Mouse (Mus musculus) heart, adult 11 months (tissue): Measurements from ENCODE around the gene Olfr24.
"Not testable (repeated sequence)": the region's sequence is repeated elsewhere in the genome, so short reads cannot be mapped to it uniquely, and the experiment has no call there.

Source experiments
- DNase-seq: peaks from one replicate; pipeline ENCODE4 v3.0.0; 2022

The Olfr24 gene

GRCm38 (mm10) chr9:18763896-18764295 is at the start of gene Olfr24:
Gene Olfr24, minus strand, starts transcription at chr9:18763996.
- DNase-seq: no peak

- DNase-seq: peak; percentile 51
Measured at GRCm38 (mm10) chr9:18785316-18785715, 21.5 kb upstream of the Olfr24 start.

- no peak for DNase-seq
Measured at GRCm38 (mm10) chr9:18779476-18779875, 15.7 kb upstream of the Olfr24 start.

GRCm38 (mm10) chr9:18778981-18779380 is 15.2 kb upstream of the Olfr24 start:
- no peak for DNase-seq

- no peak for DNase-seq
Measured at GRCm38 (mm10) chr9:18755595-18755994, 8.2 kb downstream of the Olfr24 start.

GRCm38 (mm10) chr9:18744639-18745038 is 19.2 kb downstream of the Olfr24 start:
- DNase-seq: no peak

GRCm38 (mm10) chr9:18734177-18734576 is 29.6 kb downstream of the Olfr24 start:
- not testable (repeated sequence) for DNase-seq

- DNase-seq: no peak
Measured at GRCm38 (mm10) chr9:18722712-18723099, 41.1 kb downstream of the Olfr24 start.

GRCm38 (mm10) chr9:18721931-18722711 is 41.7 kb downstream of the Olfr24 start:
- peak; percentile 49 for DNase-seq

GRCm38 (mm10) chr9:18721011-18721410 is 42.8 kb downstream of the Olfr24 start:
- peak; percentile 56 for DNase-seq

GRCm38 (mm10) chr9:18705628-18706027 is 58.2 kb downstream of the Olfr24 start:
- no peak for DNase-seq
